Mouse (Mus musculus): Measurements from ENCODE around the gene Nt5c2.

- TF ChIP-seq EP300 (IDR thresholded peaks at IDR 0.05; ENCODE audit: insufficient read depth, low read depth, low read length) (no peak), CTCF (IDR thresholded peaks at IDR 0.05; ENCODE audit: low read depth, low read length) (no peak), POLR2A (IDR thresholded peaks at IDR 0.05; ENCODE audit: insufficient read depth, low read length) (no peak)
Measured at GRCm38 (mm10) chr19:46955630-46956029, 59.3 kb downstream of the Nt5c2 start.

Measured in ES-Bruce4 (cell line).